Mouse (Mus musculus) left cerebral cortex, adult 9 months (tissue): Measurements from ENCODE around the gene Gm21149.
"Not testable (repeated sequence)": the region's sequence is repeated elsewhere in the genome, so short reads cannot be mapped to it uniquely, and the experiment has no call there.

Experiments used
- DNase-seq, 2 experiments: peaks; one replicate each; pipeline ENCODE4 v3.0.0; 2022; ENCODE audit warnings: low spot score in 2 of 2

Gm21149 gene

GRCm38 (mm10) chr5:15476423-15476822 lies at the start of gene Gm21149:
Gene Gm21149, minus strand, starts transcription at chr5:15476523.
- DNase-seq: not testable (repeated sequence)

GRCm38 (mm10) chr5:15522470-15522869 lies 46.1 kb upstream of the Gm21149 start:
- not testable (repeated sequence) for DNase-seq

- not testable (repeated sequence) for DNase-seq
Observed at GRCm38 (mm10) chr5:15522028-15522427, 45.7 kb upstream of the Gm21149 start.

- DNase-seq: peak in 1 of 2 experiments; percentile 25
Observed at GRCm38 (mm10) chr5:15520418-15520817, 44.1 kb upstream of the Gm21149 start.

- not testable (repeated sequence) for DNase-seq
Observed at GRCm38 (mm10) chr5:15517150-15517549, 40.8 kb upstream of the Gm21149 start.

- DNase-seq: not testable (repeated sequence)
Observed at GRCm38 (mm10) chr5:15512236-15512635, 35.9 kb upstream of the Gm21149 start.

- DNase-seq: not testable (repeated sequence)
Observed at GRCm38 (mm10) chr5:15509911-15510310, 33.6 kb upstream of the Gm21149 start.

- DNase-seq: not testable (repeated sequence)
Observed at GRCm38 (mm10) chr5:15508460-15509451, 32.4 kb upstream of the Gm21149 start.

GRCm38 (mm10) chr5:15507757-15508459 lies 31.6 kb upstream of the Gm21149 start:
- not testable (repeated sequence) for DNase-seq

GRCm38 (mm10) chr5:15507309-15507619 lies 30.9 kb upstream of the Gm21149 start:
- no peak for DNase-seq

- peak in 1 of 2 experiments; percentile 52 for DNase-seq
Observed at GRCm38 (mm10) chr5:15506575-15507308, 30.4 kb upstream of the Gm21149 start.

GRCm38 (mm10) chr5:15498774-15499400 lies 22.6 kb upstream of the Gm21149 start:
- DNase-seq: peak in 1 of 2 experiments; percentile 55

GRCm38 (mm10) chr5:15498350-15498749 lies 22.0 kb upstream of the Gm21149 start:
- DNase-seq: not testable (repeated sequence)

- DNase-seq: not testable (repeated sequence)
Observed at GRCm38 (mm10) chr5:15490934-15491333, 14.6 kb upstream of the Gm21149 start.

- DNase-seq: no peak
Observed at GRCm38 (mm10) chr5:15488743-15489142, 12.4 kb upstream of the Gm21149 start.

- not testable (repeated sequence) for DNase-seq
Observed at GRCm38 (mm10) chr5:15484616-15485015, 8.3 kb upstream of the Gm21149 start.

- not testable (repeated sequence) for DNase-seq
Observed at GRCm38 (mm10) chr5:15483576-15483975, 7.3 kb upstream of the Gm21149 start.

GRCm38 (mm10) chr5:15482815-15483214 lies 6.5 kb upstream of the Gm21149 start:
- not testable (repeated sequence) for DNase-seq

- not testable (repeated sequence) for DNase-seq
Observed at GRCm38 (mm10) chr5:15470141-15470540, 6.2 kb downstream of the Gm21149 start.

GRCm38 (mm10) chr5:15467768-15468167 lies 8.6 kb downstream of the Gm21149 start:
- not testable (repeated sequence) for DNase-seq

GRCm38 (mm10) chr5:15466218-15466617 lies 10.1 kb downstream of the Gm21149 start:
- DNase-seq: not testable (repeated sequence)
